Mouse (Mus musculus) lung, adult 2 months (tissue): Measurements from ENCODE around the gene Mmp17.

ENCODE experiments used
- CTCF ChIP-seq: fragments of 200-500 bp; IDR thresholded peaks from 2 replicates; pipeline ENCODE4 v1.5.1; 2011; ENCODE audit warnings: mild to moderate bottlenecking, low read length, control low read depth; ENCODE audit not compliant: insufficient read depth
- POLR2A ChIP-seq: fragments of 200-500 bp; IDR thresholded peaks from 2 replicates; pipeline ENCODE4 v1.6.1; 2011; ENCODE audit warnings: low read depth, mild to moderate bottlenecking, control low read depth, low read length, borderline replicate concordance; ENCODE audit errors: extremely low read depth

GRCm38 (mm10) chr5:129559283-129559682 is 24.7 kb upstream of the Mmp17 start:
- TF ChIP-seq CTCF (no peak), POLR2A (no peak)
